ENCODE assay signal across 8 mouse cellular contexts in the genomic region with DNA sequence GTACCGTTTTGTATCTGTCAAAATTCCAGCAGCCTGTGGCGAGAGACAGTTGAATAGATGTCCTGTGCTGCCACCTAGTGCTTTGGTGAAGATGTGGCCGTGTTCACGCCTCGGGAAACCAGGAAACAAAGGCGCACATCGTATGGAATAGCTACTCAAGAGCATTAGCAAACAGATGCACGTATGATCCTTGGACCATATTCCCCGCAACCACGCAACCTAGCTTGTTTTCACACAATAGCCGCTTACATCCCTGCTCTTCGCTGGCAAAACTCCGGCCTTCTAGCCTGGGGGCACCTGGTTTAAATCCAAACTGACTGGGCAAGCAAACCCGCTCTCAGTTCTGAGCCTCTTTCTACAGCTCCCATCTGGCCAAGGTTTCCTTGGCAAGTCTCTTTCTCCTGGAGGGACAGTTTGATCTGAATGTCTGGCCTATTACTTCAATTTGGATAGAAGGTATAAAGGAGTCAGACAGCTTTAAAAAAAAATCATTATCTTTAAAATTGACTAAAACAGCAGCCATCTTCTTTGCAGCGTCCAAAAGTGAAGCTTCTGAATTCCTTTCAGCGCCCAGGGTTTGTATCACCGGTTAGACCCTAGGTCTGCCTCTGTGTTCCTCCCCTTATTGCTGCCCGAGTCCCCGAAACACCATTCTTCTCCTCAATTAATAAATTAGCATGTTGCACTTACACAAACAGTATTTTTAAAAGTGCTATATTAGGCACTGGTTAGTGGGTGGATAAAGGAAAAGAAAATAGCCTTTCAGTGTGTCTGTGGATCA.
DNase-seq lines count a peak whose midpoint lies in the region; ATAC-seq lines count a peak whose summit lies in the region.

No protein-coding gene starts in this region.

- WGBS in heart, embryonic 12.5 days: 21% methylated on average over 19 of the region's 19 CpGs
- 23% methylated on average over 19 of the region's 19 CpGs for WGBS in kidney, embryonic 16.5 days
- 24% methylated on average over 19 of the region's 19 CpGs for WGBS in limb, embryonic 15.5 days
- 24% methylated on average over 19 of the region's 19 CpGs for WGBS in neural tube, embryonic 13.5 days

- no peak overlapping the region for H3K27ac ChIP-seq in heart, embryonic 12.5 days (ENCODE audit: poor library complexity, severe bottlenecking)
- H3K27ac ChIP-seq in kidney, embryonic 16.5 days (ENCODE audit: low read length): no peak overlapping the region
- H3K27ac ChIP-seq in limb, embryonic 15.5 days: no peak overlapping the region
- no peak overlapping the region for H3K27ac ChIP-seq in neural tube, embryonic 13.5 days (replicated peaks)

- H3K4me1 ChIP-seq in heart, embryonic 12.5 days (replicated peaks): no peaks in the 10 kb centered on the region
- no peaks in the 10 kb centered on the region for H3K4me1 ChIP-seq in kidney, embryonic 16.5 days (ENCODE audit: insufficient read depth, low read length)
- H3K4me1 ChIP-seq in limb, embryonic 15.5 days: no peaks in the 10 kb centered on the region
- H3K4me1 ChIP-seq in neural tube, embryonic 13.5 days (replicated peaks): peaks cover 6% of the 10 kb centered on the region

- H3K36me3 ChIP-seq in heart, embryonic 12.5 days: no peaks in the 10 kb centered on the region
- no peaks in the 10 kb centered on the region for H3K36me3 ChIP-seq in kidney, embryonic 16.5 days (ENCODE audit: insufficient read depth, low read length)
- H3K36me3 ChIP-seq in limb, embryonic 15.5 days: no peaks in the 10 kb centered on the region
- H3K36me3 ChIP-seq in neural tube, embryonic 13.5 days: no peaks in the 10 kb centered on the region

- peak; percentile 3 for DNase-seq in ovary, postnatal 10 days (ENCODE audit: low spot score)
- DNase-seq in ovary, adult 18-20 months (ENCODE audit: low spot score): no peak
- peak; percentile 54 for DNase-seq in embryo, embryonic 11.5 days (ENCODE audit: low read depth, low spot score)
- no peak for DNase-seq in natural killer cell, adult 2 months (ENCODE audit: low spot score in 2 of 2)

- no peak overlapping the region for H3K9ac ChIP-seq in heart, embryonic 12.5 days
- H3K9ac ChIP-seq in kidney, embryonic 16.5 days (replicated peaks; ENCODE audit: low read length): peak overlapping the region; percentile 69
- H3K9ac ChIP-seq in limb, embryonic 15.5 days: no peak overlapping the region
- peak overlapping the region; percentile 76 for H3K9ac ChIP-seq in neural tube, embryonic 13.5 days

- H3K9me3 ChIP-seq in heart, embryonic 12.5 days (replicated peaks): no peaks in the 10 kb centered on the region
- H3K9me3 ChIP-seq in kidney, embryonic 16.5 days (ENCODE audit: low read length): 0 out of 2 replicates have a peak, but pooled peaks cover 2% of the 10 kb centered on the region
- no peaks in the 10 kb centered on the region for H3K9me3 ChIP-seq in limb, embryonic 15.5 days
- H3K9me3 ChIP-seq in neural tube, embryonic 13.5 days: no peaks in the 10 kb centered on the region

- H3K27me3 ChIP-seq in heart, embryonic 12.5 days (replicated peaks): no peaks in the 10 kb centered on the region; the same call in 1 of the 2 replicates
- H3K27me3 ChIP-seq in kidney, embryonic 16.5 days (ENCODE audit: insufficient read depth, low read length): no peaks in the 10 kb centered on the region; the same call in 1 of the 2 replicates
- peaks cover 3% of the 10 kb centered on the region; the same call in 1 of the 2 replicates for H3K27me3 ChIP-seq in limb, embryonic 15.5 days
- H3K27me3 ChIP-seq in neural tube, embryonic 13.5 days: peaks cover 7% of the 10 kb centered on the region

- ATAC-seq in heart, embryonic 12.5 days (ENCODE audit: insufficient number of reproducible peaks, low FRiP score): 0 out of 2 replicates have a peak, but pooled peaks have one; percentile 42
- peak; percentile 92 for ATAC-seq in kidney, embryonic 16.5 days (ENCODE audit: low FRiP score, low TSS enrichment)
- ATAC-seq in limb, embryonic 15.5 days (ENCODE audit: insufficient number of reproducible peaks, low FRiP score, low TSS enrichment, low read depth): no peak
- ATAC-seq in neural tube, embryonic 13.5 days (ENCODE audit: low read depth): peak; percentile 96

- peak overlapping the region; percentile 64 for H3K4me2 ChIP-seq in heart, embryonic 12.5 days
- H3K4me2 ChIP-seq in kidney, embryonic 16.5 days (replicated peaks; ENCODE audit: low read depth, low read length): peak overlapping the region; percentile 63
- H3K4me2 ChIP-seq in limb, embryonic 15.5 days: peak overlapping the region; percentile 51
- peak overlapping the region; percentile 56 for H3K4me2 ChIP-seq in neural tube, embryonic 13.5 days

- peak overlapping the region; percentile 32 for H3K4me3 ChIP-seq in heart, embryonic 12.5 days
- peak overlapping the region; percentile 36 for H3K4me3 ChIP-seq in kidney, embryonic 16.5 days (ENCODE audit: low read length)
- peak overlapping the region; percentile 28 for H3K4me3 ChIP-seq in limb, embryonic 15.5 days
- peak overlapping the region; percentile 32 for H3K4me3 ChIP-seq in neural tube, embryonic 13.5 days

Comparison
In these comparisons a context has a peak if more than half of its experiments do, and no peak if none do; other contexts are left out.
1. DNase-seq: peak in ovary, postnatal 10 days (single experiment) and embryo, embryonic 11.5 days (single experiment); none in ovary, adult 18-20 months (single experiment) and natural killer cell, adult 2 months (0 of 2).
2. H3K9ac ChIP-seq: peak in kidney, embryonic 16.5 days (single experiment) and neural tube, embryonic 13.5 days (single experiment); none in heart, embryonic 12.5 days (single experiment) and limb, embryonic 15.5 days (single experiment).
3. Peak in every context shown above with its lines, with median percentiles within 50 percentile points of each other: H3K4me2 ChIP-seq and H3K4me3 ChIP-seq.